Mouse (Mus musculus): Measurements from ENCODE around the gene Il31ra. TPM values are rescaled to one million over a fixed set of nuclear protein-coding genes. Genes with fewer than 3 reads are reported as not detected.

Il31ra gene
- total and polyA plus RNA-seq, 2 experiments from 2014 or later: 0.15 to 0.33 TPM

DNA sequence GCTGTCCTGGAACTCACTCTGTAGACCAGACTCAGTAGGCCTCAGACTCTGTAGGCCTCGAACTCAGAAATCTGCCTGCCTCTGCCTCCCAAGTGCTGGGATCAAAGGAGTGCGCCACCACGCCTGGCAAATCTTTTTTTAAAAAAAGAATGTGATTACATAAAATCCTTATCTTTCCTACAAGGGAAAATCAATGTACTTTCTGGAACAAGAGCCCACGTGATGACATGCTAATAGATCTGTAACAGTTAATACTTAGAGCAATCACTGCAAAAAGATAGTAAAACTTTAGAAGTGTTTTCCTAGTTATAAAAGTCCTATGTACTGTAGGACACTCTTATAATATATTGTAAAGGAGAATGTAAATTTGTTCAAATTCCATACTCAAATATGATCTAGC, 94.1 kb downstream of the Il31ra start:
- ATAC-seq (no peak), DNase-seq (no peak)
- Histone ChIP-seq H3K4me1 (ENCODE audit: insufficient read depth) (no peaks in the 10 kb centered on the region), H3K4me3 (ENCODE audit: low read depth, low read length) (no peak overlapping the region), H3K36me3 (ENCODE audit: insufficient read depth) (peaks cover 30% of the 10 kb centered on the region), H3K27me3 (ENCODE audit: insufficient read depth, low read length) (no peaks in the 10 kb centered on the region), H3K27ac (ENCODE audit: low read depth, low read length) (no peak overlapping the region), H3K9ac (no peak overlapping the region), H3K9me3 (ENCODE audit: low read length) (no peaks in the 10 kb centered on the region), H3K4me2 (ENCODE audit: low read depth) (no peak overlapping the region)
- no peak for TF ChIP-seq CTCF (IDR thresholded peaks at IDR 0.05; ENCODE audit: low read depth)
- 97% methylated on average over 4 of the region's 4 CpGs for WGBS

- Histone ChIP-seq H3K4me1 (ENCODE audit: insufficient read depth) (no peaks in the 10 kb centered on the region), H3K4me3 (ENCODE audit: low read depth, low read length) (no peak overlapping the region), H3K9me3 (ENCODE audit: low read length) (no peaks in the 10 kb centered on the region), H3K4me2 (ENCODE audit: low read depth) (no peak overlapping the region), H3K9ac (no peak overlapping the region), H3K27me3 (ENCODE audit: insufficient read depth, low read length) (no peaks in the 10 kb centered on the region), H3K36me3 (ENCODE audit: insufficient read depth) (peaks cover 19% of the 10 kb centered on the region), H3K27ac (ENCODE audit: low read depth, low read length) (no peak overlapping the region)
- no peak for DNase-seq
- ATAC-seq: no peak
- WGBS: 95% methylated on average over 12 of the region's 12 CpGs
- no peak for TF ChIP-seq CTCF (IDR thresholded peaks at IDR 0.05; ENCODE audit: low read depth)
These were observed 99.6 kb downstream of the Il31ra start for GRCm38 (mm10) chr13:112494590-112494989.

GRCm38 (mm10) chr13:112492285-112492678, 101.9 kb downstream of the Il31ra start:
- DNase-seq: no peak
- TF ChIP-seq CTCF (IDR thresholded peaks at IDR 0.05; ENCODE audit: low read depth): no peak
- 88% methylated on average over 1 of the region's 1 CpGs for WGBS

GRCm38 (mm10) chr13:112491636-112492284, 102.4 kb downstream of the Il31ra start:
- Histone ChIP-seq H3K4me2 (ENCODE audit: low read depth) (no peak overlapping the region), H3K4me3 (ENCODE audit: low read depth, low read length) (no peak overlapping the region), H3K36me3 (ENCODE audit: insufficient read depth) (peaks cover 10% of the 10 kb centered on the region; the same call in 1 of the 2 replicates), H3K9me3 (ENCODE audit: low read length) (no peaks in the 10 kb centered on the region), H3K27me3 (ENCODE audit: insufficient read depth, low read length) (no peaks in the 10 kb centered on the region), H3K9ac (no peak overlapping the region), H3K4me1 (ENCODE audit: insufficient read depth) (no peaks in the 10 kb centered on the region), H3K27ac (ENCODE audit: low read depth, low read length) (no peak overlapping the region)
- DNase-seq (no peak), ATAC-seq (no peak)
- no peak for TF ChIP-seq CTCF (IDR thresholded peaks at IDR 0.05; ENCODE audit: low read depth)
- 89% methylated on average over 14 of the region's 14 CpGs for WGBS

More at GRCm38 (mm10) chr13:112492285-112492678, 101.9 kb downstream of the Il31ra start:
- no peak overlapping the region for H3K4me2 ChIP-seq (ENCODE audit: low read depth)
- no peak overlapping the region for H3K27ac ChIP-seq (ENCODE audit: low read depth, low read length)
- no peaks in the 10 kb centered on the region for H3K9me3 ChIP-seq (ENCODE audit: low read length)
- H3K27me3 ChIP-seq (ENCODE audit: insufficient read depth, low read length): no peaks in the 10 kb centered on the region
- H3K36me3 ChIP-seq (ENCODE audit: insufficient read depth): 0 out of 2 replicates have a peak, but pooled peaks cover 10% of the 10 kb centered on the region
- H3K9ac ChIP-seq: no peak overlapping the region
- ATAC-seq: no peak
- H3K4me1 ChIP-seq (ENCODE audit: insufficient read depth): no peaks in the 10 kb centered on the region
- H3K4me3 ChIP-seq (ENCODE audit: low read depth, low read length): no peak overlapping the region

- H3K4me2 ChIP-seq (ENCODE audit: low read depth): no peak overlapping the region
- H3K36me3 ChIP-seq (ENCODE audit: insufficient read depth): peaks cover 24% of the 10 kb centered on the region; the same call in 1 of the 2 replicates
- no peak for ATAC-seq
- no peaks in the 10 kb centered on the region for H3K27me3 ChIP-seq (ENCODE audit: insufficient read depth, low read length)
- no peak overlapping the region for H3K9ac ChIP-seq
- no peaks in the 10 kb centered on the region for H3K4me1 ChIP-seq (ENCODE audit: insufficient read depth)
- no peak for DNase-seq
- H3K9me3 ChIP-seq (ENCODE audit: low read length): no peaks in the 10 kb centered on the region
- 93% methylated on average over 3 of the region's 3 CpGs for WGBS
- no peak overlapping the region for H3K27ac ChIP-seq (ENCODE audit: low read depth, low read length)
- H3K4me3 ChIP-seq (ENCODE audit: low read depth, low read length): no peak overlapping the region
- no peak for TF ChIP-seq CTCF (IDR thresholded peaks at IDR 0.05; ENCODE audit: low read depth)
These were observed 104.1 kb downstream of the Il31ra start for GRCm38 (mm10) chr13:112490036-112490435.

- Histone ChIP-seq H3K4me2 (ENCODE audit: low read depth) (no peak overlapping the region), H3K4me1 (ENCODE audit: insufficient read depth) (no peaks in the 10 kb centered on the region), H3K27ac (ENCODE audit: low read depth, low read length) (no peak overlapping the region), H3K4me3 (ENCODE audit: low read depth, low read length) (no peak overlapping the region), H3K9ac (no peak overlapping the region), H3K9me3 (ENCODE audit: low read length) (no peaks in the 10 kb centered on the region), H3K36me3 (ENCODE audit: insufficient read depth) (peaks cover 32% of the 10 kb centered on the region), H3K27me3 (ENCODE audit: insufficient read depth, low read length) (no peaks in the 10 kb centered on the region)
- no peak for DNase-seq
- WGBS: 95% methylated on average over 5 of the region's 5 CpGs
- ATAC-seq: no peak
- TF ChIP-seq CTCF (IDR thresholded peaks at IDR 0.05; ENCODE audit: low read depth): no peak
These were observed 107.5 kb downstream of the Il31ra start for GRCm38 (mm10) chr13:112486676-112487075.

GRCm38 (mm10) chr13:112486236-112486635, 107.9 kb downstream of the Il31ra start:
- Histone ChIP-seq H3K4me1 (ENCODE audit: insufficient read depth) (no peaks in the 10 kb centered on the region), H3K4me2 (ENCODE audit: low read depth) (no peak overlapping the region), H3K4me3 (ENCODE audit: low read depth, low read length) (no peak overlapping the region), H3K9ac (no peak overlapping the region), H3K27ac (ENCODE audit: low read depth, low read length) (no peak overlapping the region), H3K27me3 (ENCODE audit: insufficient read depth, low read length) (no peaks in the 10 kb centered on the region), H3K9me3 (ENCODE audit: low read length) (no peaks in the 10 kb centered on the region), H3K36me3 (ENCODE audit: insufficient read depth) (peaks cover 33% of the 10 kb centered on the region)
- DNase-seq (no peak), ATAC-seq (no peak)
- TF ChIP-seq CTCF (IDR thresholded peaks at IDR 0.05; ENCODE audit: low read depth): no peak
- WGBS: 97% methylated on average over 5 of the region's 5 CpGs

Data from forebrain, postnatal 0 days (tissue).